Mouse (Mus musculus) midbrain, embryonic 12.5 days (tissue): ENCODE results near the gene Wfdc13. TPM values are rescaled to one million over a fixed set of nuclear protein-coding genes. Genes with fewer than 3 reads are reported as not detected.

Experiments used
- ATAC-seq: fragments of 200-750 bp; cut with Nextera tagmentation; 2 replicates; pipeline ENCODE4 v1.8.0; 2017; ENCODE audit warnings: low read depth, moderate TSS enrichment, moderate library complexity; ENCODE audit not compliant: low FRiP score
- H3K27ac ChIP-seq: fragments of 300-500 bp; sonication (generic); replicated peaks from 2 replicates; pipeline ENCODE4 v1.5.1; 2016; ENCODE audit warnings: mild to moderate bottlenecking
- H3K27me3 ChIP-seq: fragments of 300-500 bp; sonication (generic); 2 replicates; pipeline ENCODE4 v1.6.1; 2016; ENCODE audit warnings: mild to moderate bottlenecking
- H3K36me3 ChIP-seq: fragments of 300-500 bp; sonication (generic); 2 replicates; pipeline ENCODE4 v1.6.1; 2016
- H3K4me1 ChIP-seq: fragments of 300-500 bp; sonication (generic); 2 replicates; pipeline ENCODE4 v1.6.1; 2016
- H3K4me2 ChIP-seq: fragments of 300-500 bp; sonication (generic); replicated peaks from 2 replicates; pipeline ENCODE4 v1.6.1; 2016; ENCODE audit warnings: mild to moderate bottlenecking, moderate library complexity
- H3K4me3 ChIP-seq: fragments of 300-500 bp; sonication (generic); 2 replicates; pipeline ENCODE4 v1.5.1; 2016; ENCODE audit warnings: mild to moderate bottlenecking
- H3K9ac ChIP-seq: fragments of 300-500 bp; sonication (generic); replicated peaks from 2 replicates; pipeline ENCODE4 v1.6.1; 2016; ENCODE audit warnings: mild to moderate bottlenecking, moderate library complexity
- H3K9me3 ChIP-seq: fragments of 300-500 bp; sonication (generic); 2 replicates; pipeline ENCODE4 v1.6.1; 2016; ENCODE audit warnings: mild to moderate bottlenecking
- WGBS: fragments of 180-500 bp; shearing (Covaris S2); methylation state at CpG from one replicate; pipeline ENCODE4 v1.1.7; 2016; 5-methylcytosine and 5-hydroxymethylcytosine counted together
- polyA plus RNA-seq: library from polyadenylated mRNA; unstranded; fragments of >200 nt; fragmentation: Nextera tagmentation; extraction: Ambion mirVana; gene quantifications from 2 replicates; pipeline ENCODE4 v1.2.1, GENCODE M21; 2016

The Wfdc13 gene
- polyA plus RNA-seq, result not detected in 2 replicates

DNA sequence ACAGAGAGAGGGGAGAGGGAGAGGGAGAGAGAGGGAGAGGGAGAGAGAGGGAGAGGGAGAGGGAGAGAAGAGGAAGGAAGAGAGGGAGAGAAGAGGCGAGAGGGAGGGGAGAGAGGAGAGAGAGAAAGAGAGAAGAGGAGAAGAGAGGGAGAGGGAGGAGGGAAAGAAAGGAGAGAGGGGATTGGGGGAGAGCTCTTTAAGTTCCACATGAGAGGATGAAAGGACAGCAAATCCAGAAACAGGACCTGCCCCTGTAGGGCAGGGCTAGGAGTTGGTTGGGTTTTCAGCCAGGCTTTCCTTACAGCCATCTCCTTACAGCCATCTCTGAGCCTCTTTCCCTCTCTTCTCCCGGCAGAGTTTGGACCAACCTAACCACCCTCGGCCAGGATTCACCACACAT is at the start of gene Wfdc13:
Wfdc13 (plus strand) TSS at position 301 of the 400 bp plus-strand sequence.
- no peaks in the 10 kb centered on the region for H3K4me1 ChIP-seq
- no peak within 1 kb of the TSS for H3K4me2 ChIP-seq
- no peaks in the 10 kb centered on the region for H3K36me3 ChIP-seq
- ATAC-seq, result no peak
- 51% methylated on average over 3 of the region's 3 CpGs for WGBS
- H3K4me3 ChIP-seq, result no peak within 1 kb of the TSS
- no peak within 1 kb of the TSS for H3K9ac ChIP-seq
- no peaks in the 10 kb centered on the region for H3K9me3 ChIP-seq
- H3K27me3 ChIP-seq, result no peaks in the 10 kb centered on the region
- no peak within 1 kb of the TSS for H3K27ac ChIP-seq

DNA sequence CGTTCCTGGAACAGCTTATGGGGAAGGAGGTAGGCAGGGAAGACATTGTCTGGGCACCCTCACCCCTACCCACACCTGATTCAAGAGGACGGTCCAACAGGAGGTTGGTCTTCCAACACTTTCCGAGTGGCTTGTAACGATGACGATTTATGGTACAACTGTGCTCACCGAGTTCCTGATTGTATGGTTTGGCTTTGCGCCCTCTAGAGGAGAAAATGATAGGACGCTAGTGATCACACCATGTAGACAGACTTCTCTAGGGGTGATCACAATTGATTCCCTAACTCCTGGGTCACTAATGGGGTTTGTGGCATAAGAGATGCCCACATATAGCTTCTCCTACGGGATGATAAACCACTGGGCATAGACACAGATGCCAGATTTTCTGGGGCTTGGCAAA is 49.6 kb upstream of the Wfdc13 start:
- Histone ChIP-seq H3K4me2 (no peak overlapping the region), H3K9me3 (no peaks in the 10 kb centered on the region), H3K4me3 (no peak overlapping the region), H3K9ac (no peak overlapping the region), H3K4me1 (no peaks in the 10 kb centered on the region), H3K36me3 (no peaks in the 10 kb centered on the region), H3K27me3 (no peaks in the 10 kb centered on the region), H3K27ac (no peak overlapping the region)
- 87% methylated on average over 9 of the region's 9 CpGs for WGBS
- no peak for ATAC-seq

DNA sequence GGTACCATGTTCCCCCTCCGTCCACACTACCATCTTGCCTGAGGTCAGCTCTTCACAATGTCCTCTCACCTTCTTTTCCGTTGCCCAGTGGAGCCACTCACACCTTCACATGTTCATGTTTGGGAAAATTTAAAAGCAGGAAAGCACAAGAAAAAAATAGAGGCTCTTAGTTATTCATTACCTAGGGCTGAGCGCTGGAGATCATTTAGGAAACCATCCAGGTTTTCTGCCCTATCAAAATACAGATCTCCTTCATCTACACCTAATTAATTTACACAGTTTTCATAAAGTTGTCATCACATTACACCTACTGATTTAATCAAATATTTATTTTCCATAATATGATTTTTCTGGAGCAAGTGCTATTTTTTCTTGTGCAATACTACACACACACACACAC is 46.2 kb upstream of the Wfdc13 start, which contains the start of gene Wfdc16:
Wfdc16 (minus strand) TSS at position 101 of the 400 bp plus-strand sequence.
- Histone ChIP-seq H3K4me3 (no peak within 1 kb of the TSS), H3K4me1 (no peaks in the 10 kb centered on the region), H3K4me2 (no peak within 1 kb of the TSS), H3K27me3 (no peaks in the 10 kb centered on the region), H3K9me3 (no peaks in the 10 kb centered on the region), H3K9ac (no peak within 1 kb of the TSS), H3K27ac (no peak within 1 kb of the TSS), H3K36me3 (no peaks in the 10 kb centered on the region)
- WGBS, result 82% methylated on average over 3 of the region's 3 CpGs
- no peak for ATAC-seq

DNA sequence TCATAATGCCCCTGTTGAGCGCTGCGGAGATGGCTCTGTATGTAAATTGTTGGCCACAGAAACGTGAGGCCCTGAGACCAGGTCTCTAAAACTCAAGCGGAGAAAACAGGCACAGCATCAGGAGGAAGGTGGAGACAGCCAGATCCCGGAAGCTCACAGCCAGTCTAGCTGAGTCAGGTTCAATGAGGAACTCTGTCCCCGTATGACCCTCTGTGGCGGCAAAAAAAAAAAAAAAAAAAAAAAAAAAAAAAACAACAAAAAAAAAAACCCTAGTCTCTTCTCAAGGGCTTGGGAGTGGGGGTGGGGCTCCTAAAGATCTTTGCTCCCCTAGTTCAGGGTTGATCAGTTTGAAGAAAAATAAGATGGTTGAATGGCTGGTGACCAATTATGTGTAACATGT is 43.8 kb upstream of the Wfdc13 start:
- ATAC-seq, result no peak
- Histone ChIP-seq H3K4me1 (no peaks in the 10 kb centered on the region), H3K4me2 (no peak overlapping the region), H3K36me3 (no peaks in the 10 kb centered on the region), H3K27me3 (no peaks in the 10 kb centered on the region), H3K9ac (no peak overlapping the region), H3K9me3 (0 out of 2 replicates have a peak, but pooled peaks cover 3% of the 10 kb centered on the region), H3K27ac (no peak overlapping the region), H3K4me3 (no peak overlapping the region)
- 66% methylated on average over 7 of the region's 7 CpGs for WGBS

DNA sequence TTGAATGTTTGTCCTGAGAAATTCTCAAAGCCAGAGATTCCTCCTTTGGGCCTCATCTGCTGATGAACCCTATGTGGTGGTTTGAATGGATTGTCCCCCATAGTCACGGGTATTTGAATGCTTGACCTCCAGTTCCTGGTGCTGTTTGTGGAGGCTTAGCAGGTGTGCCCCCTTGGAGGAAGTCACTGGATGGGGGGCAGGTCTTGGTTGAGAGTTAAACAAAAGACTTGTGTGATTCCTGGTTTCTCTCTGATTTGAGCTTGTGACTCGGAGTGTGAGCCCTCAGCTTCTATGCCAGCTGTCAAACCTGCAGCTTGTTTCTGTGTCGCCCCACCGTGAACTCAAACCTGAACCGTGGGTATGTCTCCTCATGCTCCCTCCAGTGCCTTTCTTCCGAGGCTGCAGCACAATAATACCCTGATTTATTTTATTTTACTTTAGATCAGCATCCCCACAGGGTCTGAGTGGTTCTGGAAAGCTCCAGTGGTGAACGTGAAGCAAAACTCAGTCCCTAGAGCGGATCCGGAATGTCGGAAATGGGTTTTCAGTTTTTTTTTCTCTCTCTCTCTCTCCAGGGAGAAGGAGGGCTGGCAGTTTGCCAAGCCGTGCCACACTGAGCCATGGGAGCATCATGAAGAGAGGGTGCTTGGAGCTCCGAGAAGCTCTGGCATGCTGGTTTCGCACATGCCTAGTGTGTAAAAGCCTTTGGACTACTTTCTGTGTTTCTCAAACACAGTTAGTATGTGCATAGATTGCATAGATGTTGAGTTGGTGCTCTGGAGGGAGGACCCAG is 42.8 kb upstream of the Wfdc13 start:
- no peaks in the 10 kb centered on the region for H3K36me3 ChIP-seq
- H3K27ac ChIP-seq, result no peak overlapping the region
- H3K27me3 ChIP-seq, result no peaks in the 10 kb centered on the region
- 80% methylated on average over 13 of the region's 13 CpGs for WGBS
- no peak overlapping the region for H3K4me2 ChIP-seq
- H3K9me3 ChIP-seq, result 0 out of 2 replicates have a peak, but pooled peaks cover 3% of the 10 kb centered on the region
- no peak overlapping the region for H3K9ac ChIP-seq
- no peak overlapping the region for H3K4me3 ChIP-seq
- no peaks in the 10 kb centered on the region for H3K4me1 ChIP-seq
- no peak for ATAC-seq

DNA sequence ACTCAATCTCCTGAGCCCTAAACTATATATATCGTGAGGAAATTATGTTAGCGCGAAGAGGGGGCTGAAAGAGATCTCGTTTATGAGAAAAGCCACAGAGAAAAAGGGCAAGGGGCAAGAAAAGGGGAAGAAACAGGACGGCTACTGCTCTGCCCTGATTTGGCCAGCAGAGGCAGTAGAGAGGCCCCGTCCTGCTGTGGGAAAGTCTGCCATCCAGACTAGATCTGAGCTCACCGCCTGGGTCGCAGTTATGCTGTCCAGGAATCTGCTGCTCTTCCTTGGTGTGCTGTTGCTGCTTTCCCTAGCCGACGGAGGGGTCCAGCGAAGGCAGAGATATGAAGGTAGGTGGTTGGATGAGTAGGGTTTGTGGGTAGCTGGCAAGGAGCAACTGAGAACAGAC is 29.0 kb upstream of the Wfdc13 start, which contains the start of gene Wfdc10:
Wfdc10 (plus strand) TSS at position 189 of the 400 bp plus-strand sequence.
- H3K4me3 ChIP-seq, result no peak within 1 kb of the TSS
- 17% methylated on average over 11 of the region's 11 CpGs for WGBS
- H3K9me3 ChIP-seq, result no peaks in the 10 kb centered on the region
- ATAC-seq, result no peak
- H3K27me3 ChIP-seq, result no peaks in the 10 kb centered on the region
- H3K4me1 ChIP-seq, result no peaks in the 10 kb centered on the region
- no peak within 1 kb of the TSS for H3K9ac ChIP-seq
- H3K27ac ChIP-seq, result no peak within 1 kb of the TSS
- H3K36me3 ChIP-seq, result no peaks in the 10 kb centered on the region
- no peak within 1 kb of the TSS for H3K4me2 ChIP-seq

DNA sequence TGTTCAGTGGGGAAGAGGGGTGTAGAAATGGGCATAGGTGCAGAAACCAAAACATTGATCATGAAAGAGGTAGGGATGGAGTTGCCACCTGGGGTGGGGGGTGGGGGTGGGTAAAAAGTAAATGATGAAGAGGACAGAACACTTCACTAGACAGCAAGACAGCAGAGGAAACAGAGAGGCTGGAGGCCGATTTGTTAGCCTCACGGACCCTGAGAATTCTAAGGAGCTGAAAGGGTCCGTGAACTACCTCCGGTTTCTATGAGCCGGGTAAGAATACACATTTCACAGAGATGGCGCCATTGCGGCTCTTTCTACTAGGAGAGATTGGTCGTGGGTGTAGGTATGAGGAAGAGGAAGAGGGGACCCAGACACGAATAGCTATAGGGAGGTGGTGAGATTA is 28.4 kb upstream of the Wfdc13 start, which contains the start of gene Wfdc9:
Wfdc9 (minus strand) TSS at position 101 of the 400 bp plus-strand sequence.
- Histone ChIP-seq H3K27ac (no peak within 1 kb of the TSS), H3K9ac (no peak within 1 kb of the TSS), H3K27me3 (no peaks in the 10 kb centered on the region), H3K4me3 (no peak within 1 kb of the TSS), H3K36me3 (no peaks in the 10 kb centered on the region), H3K9me3 (no peaks in the 10 kb centered on the region), H3K4me1 (no peaks in the 10 kb centered on the region), H3K4me2 (no peak within 1 kb of the TSS)
- 87% methylated on average over 9 of the region's 9 CpGs for WGBS
- ATAC-seq, result no peak

DNA sequence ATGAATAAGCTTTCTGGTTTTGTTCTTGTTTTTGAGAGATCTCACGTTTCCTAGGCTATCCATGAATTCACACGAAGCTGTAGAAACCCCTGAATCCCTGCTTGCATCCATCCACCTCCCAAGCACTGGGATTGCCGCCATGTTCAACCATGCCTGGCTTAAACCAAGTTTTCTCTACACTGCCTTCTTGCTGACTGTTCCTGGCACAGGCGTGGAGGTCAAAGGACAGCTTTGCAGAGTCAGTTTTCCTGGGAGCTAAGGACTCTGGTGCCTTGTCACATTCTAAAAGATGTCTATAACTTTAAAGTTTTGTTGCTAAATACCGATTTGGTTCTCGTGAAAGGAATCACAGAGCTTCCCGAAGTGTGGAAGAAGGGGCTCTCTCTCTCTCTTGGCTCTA is 20.1 kb upstream of the Wfdc13 start:
- Histone ChIP-seq H3K27ac (no peak overlapping the region), H3K36me3 (no peaks in the 10 kb centered on the region), H3K9me3 (no peaks in the 10 kb centered on the region), H3K4me2 (no peak overlapping the region), H3K4me3 (no peak overlapping the region), H3K4me1 (no peaks in the 10 kb centered on the region), H3K9ac (no peak overlapping the region), H3K27me3 (no peaks in the 10 kb centered on the region)
- no peak for ATAC-seq
- 90% methylated on average over 7 of the region's 7 CpGs for WGBS

DNA sequence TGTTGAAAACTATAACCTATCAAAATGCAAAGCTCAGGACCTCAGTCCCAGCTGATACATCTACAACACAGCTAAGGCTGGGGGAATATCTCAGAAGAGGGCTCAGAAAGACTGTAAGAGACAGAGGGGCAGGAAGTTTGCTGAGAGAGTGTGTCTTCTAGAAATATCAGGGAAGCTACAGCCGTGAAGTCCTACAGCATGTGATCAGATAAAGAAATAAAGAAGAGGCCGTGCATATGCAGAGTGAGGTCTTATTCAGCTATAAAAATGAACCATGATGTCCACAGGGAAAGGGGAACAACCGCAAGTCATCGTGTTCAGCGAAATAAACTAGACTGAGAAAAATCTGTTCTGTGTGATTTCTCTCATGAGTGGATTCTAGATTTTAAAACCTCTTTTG is 14.6 kb upstream of the Wfdc13 start:
- H3K9me3 ChIP-seq, result no peaks in the 10 kb centered on the region; the same call in 1 of the 2 replicates
- H3K36me3 ChIP-seq, result no peaks in the 10 kb centered on the region
- no peak for ATAC-seq
- 86% methylated on average over 5 of the region's 5 CpGs for WGBS
- H3K9ac ChIP-seq, result no peak overlapping the region
- H3K27ac ChIP-seq, result no peak overlapping the region
- no peaks in the 10 kb centered on the region for H3K27me3 ChIP-seq
- H3K4me1 ChIP-seq, result no peaks in the 10 kb centered on the region
- H3K4me3 ChIP-seq, result no peak overlapping the region
- no peak overlapping the region for H3K4me2 ChIP-seq

DNA sequence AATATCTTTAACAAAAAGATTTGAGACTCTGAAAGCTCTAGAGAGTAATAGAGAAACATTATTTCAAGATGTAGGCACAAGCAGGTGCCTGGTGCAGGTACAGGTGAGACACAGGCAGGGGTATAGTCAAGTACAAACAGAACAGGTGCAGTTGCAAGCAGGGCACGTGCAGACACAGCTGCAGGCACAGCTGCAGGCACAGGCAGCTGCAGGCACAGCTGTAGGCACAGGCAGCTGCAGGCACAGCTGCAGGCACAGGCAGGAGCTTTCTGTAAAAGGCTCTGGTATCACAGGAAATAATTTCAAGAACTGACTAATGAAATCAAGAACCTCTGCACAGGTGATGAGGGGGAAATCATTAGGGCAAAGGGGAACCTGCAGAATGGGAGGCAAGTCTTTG is 14.0 kb upstream of the Wfdc13 start:
- Histone ChIP-seq H3K27ac (no peak overlapping the region), H3K4me1 (no peaks in the 10 kb centered on the region), H3K4me2 (no peak overlapping the region), H3K9me3 (no peaks in the 10 kb centered on the region; the same call in 1 of the 2 replicates), H3K9ac (no peak overlapping the region), H3K4me3 (no peak overlapping the region), H3K27me3 (no peaks in the 10 kb centered on the region), H3K36me3 (no peaks in the 10 kb centered on the region)
- no peak for ATAC-seq
- 23% methylated on average over 1 of the region's 1 CpGs for WGBS

DNA sequence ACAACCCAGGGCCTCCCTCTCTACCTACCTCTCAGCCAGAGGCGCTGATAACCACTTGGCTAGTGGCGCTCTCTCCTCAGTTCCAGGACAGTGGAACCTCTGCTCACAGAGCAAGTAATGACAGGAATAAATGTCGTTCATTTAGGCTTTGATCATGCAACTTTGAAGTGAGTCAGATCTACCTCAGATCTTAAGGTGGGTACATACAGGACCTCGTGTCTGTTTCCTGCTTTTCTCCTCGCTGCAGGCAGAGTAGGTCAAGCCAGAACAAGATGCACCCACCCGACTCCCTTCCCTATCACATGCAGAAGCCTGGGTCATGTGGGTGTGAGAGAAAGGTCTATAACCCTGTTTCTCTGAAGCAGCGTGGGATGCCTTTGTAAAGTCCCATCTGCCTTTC is 10.9 kb upstream of the Wfdc13 start, which contains the start of gene Wfdc11:
Wfdc11 (minus strand) TSS at position 101 of the 400 bp plus-strand sequence.
- no peaks in the 10 kb centered on the region; the same call in 1 of the 2 replicates for H3K9me3 ChIP-seq
- H3K4me3 ChIP-seq, result no peak within 1 kb of the TSS
- ATAC-seq, result no peak
- no peaks in the 10 kb centered on the region for H3K4me1 ChIP-seq
- H3K27ac ChIP-seq, result no peak within 1 kb of the TSS
- no peaks in the 10 kb centered on the region for H3K36me3 ChIP-seq
- H3K4me2 ChIP-seq, result no peak within 1 kb of the TSS
- H3K9ac ChIP-seq, result no peak within 1 kb of the TSS
- no peaks in the 10 kb centered on the region for H3K27me3 ChIP-seq
- 84% methylated on average over 7 of the region's 7 CpGs for WGBS

DNA sequence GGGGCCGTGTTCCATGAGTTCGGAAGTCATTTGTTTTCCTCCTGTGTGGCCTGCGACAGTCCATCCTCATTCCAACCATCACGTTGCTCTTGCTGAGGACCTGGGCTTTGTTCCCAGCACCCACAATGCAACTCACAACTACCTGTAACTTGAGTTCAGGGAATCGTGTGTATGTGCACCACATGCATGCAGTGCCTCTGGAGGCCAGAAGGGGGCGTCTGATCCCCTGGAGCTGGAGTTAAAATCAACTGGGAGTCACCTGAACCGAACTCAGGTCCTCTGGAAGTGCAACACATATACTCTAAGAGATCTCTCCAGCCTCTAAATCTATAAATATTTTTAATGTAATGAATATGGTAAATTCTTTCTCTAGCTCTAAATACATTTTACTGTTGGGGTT is 8.8 kb upstream of the Wfdc13 start:
- WGBS, result 83% methylated on average over 7 of the region's 7 CpGs
- Histone ChIP-seq H3K27me3 (no peaks in the 10 kb centered on the region), H3K4me3 (no peak overlapping the region), H3K9ac (no peak overlapping the region), H3K4me2 (no peak overlapping the region), H3K4me1 (peaks cover 4% of the 10 kb centered on the region; the same call in 1 of the 2 replicates), H3K36me3 (no peaks in the 10 kb centered on the region), H3K27ac (no peak overlapping the region), H3K9me3 (no peaks in the 10 kb centered on the region; the same call in 1 of the 2 replicates)
- ATAC-seq, result no peak
